Mouse (Mus musculus) spleen, adult 2 months (tissue): ENCODE data around the gene Hoxb6.

ENCODE experiments used
- CTCF ChIP-seq: fragments of 200-500 bp; IDR thresholded peaks from 2 replicates; pipeline ENCODE4 v1.5.1; 2011; ENCODE audit warnings: mild to moderate bottlenecking, inconsistent platforms; ENCODE audit not compliant: insufficient read depth, insufficient read length, insufficient replicate concordance; ENCODE audit errors: extremely low read depth
- POLR2A ChIP-seq: fragments of 200-500 bp; IDR thresholded peaks from 2 replicates; pipeline ENCODE4 v1.6.1; 2011; ENCODE audit warnings: low read depth, low read length, inconsistent platforms

DNA sequence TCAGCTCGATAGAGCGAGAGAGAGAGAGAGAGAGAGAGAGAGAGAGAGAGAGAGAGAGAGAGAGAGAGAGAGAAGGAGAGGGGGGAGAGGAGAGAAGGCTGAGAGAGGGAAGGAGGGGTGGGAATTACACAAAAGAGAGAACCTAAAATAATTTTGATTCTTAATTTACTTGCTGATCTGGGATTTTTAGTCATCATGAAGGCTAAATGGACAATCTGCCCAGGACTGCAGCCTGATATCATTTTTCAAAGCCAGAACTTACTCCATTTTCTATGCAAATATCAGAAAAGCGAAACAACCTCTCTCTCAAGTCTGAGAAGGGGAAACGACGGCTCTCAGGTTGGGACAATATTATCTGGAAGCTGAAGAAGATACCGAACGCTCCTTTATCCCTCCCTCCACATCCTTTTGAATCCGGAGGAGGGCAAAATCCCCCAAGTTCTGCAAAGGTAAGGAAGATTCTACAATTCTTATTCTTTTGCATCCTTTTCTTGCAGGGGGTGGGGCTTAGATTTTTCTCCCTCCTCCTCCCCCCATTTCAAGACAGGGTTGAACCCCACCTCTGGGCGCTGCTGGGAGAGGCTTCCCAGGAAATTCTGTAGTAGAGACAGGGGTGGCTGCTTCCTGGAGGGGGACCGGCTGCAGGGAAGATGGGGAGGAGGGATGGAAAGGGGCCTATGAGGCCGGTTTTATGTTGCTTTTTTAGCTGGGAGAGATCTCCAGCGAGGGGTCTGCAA, 457 bp downstream of the Hoxb6 start:
- TF ChIP-seq CTCF, result no peak
- no peak for TF ChIP-seq POLR2A
